Mouse (Mus musculus): ENCODE results near the gene Gm17416.
A peak's percentile ranks its signal among the peaks of the same experiment; 100 is the strongest.

Gene Gm17416

DNA sequence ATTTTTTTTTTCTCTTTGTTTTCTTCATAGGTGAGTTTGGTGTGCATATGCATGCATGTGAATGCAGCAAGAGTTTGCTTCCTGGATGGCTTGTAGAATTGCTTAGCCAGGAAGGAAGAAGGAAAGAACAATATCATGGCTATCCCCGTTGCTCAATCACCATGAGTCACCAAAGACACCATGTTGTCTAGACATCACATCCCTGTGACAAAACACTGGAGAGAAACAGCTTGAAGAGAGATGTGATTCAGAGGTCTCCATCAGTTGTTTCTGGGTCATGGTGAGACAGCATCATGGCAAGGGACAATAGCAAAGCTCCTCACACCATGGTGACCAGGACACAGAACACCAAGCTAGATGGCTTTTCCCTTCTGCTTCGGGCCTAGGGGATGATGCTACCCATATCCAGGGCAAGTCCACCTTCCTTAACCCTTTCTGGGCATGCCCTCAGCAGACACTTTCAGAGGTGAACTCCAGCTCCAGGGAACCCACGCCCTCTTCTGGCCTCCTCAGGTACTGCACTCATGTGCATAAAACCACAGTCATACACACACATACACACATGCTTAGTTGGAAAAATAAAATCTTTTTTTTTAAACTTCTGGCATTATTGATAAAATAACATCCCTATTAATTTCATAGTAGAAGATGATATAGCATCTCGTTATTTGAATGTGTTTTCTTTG is 32.3 kb downstream of the Gm17416 start:
- DNase-seq (ENCODE audit: extremely low read depth, insufficient read length, low spot score), result no peak

DNA sequence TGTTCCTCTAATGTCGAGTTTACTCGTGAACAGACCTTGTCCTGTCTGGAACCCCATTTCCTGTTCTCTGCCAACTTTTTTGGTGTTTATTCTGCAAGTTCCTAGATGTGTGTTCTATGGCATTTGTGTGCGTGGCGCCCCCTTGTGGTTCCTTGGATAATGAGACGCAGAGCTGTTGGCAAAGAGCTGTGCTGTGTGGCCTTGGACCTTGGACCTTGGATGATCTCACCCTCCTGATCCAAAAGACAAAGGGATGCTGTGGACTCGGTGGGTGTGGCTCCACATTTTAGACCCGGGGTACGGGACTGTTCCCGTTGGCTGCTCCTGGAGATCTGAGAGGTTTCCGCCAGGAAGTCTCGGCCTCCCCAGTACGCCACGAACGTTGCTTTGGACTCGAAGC is 34.9 kb downstream of the Gm17416 start, which contains the start of gene Defb36:
TSS of gene Defb36 (plus strand) at position 271 of the 400 bp plus-strand sequence.
- DNase-seq (ENCODE audit: extremely low read depth, insufficient read length, low spot score), result no peak

- DNase-seq (ENCODE audit: extremely low read depth, insufficient read length, low spot score), result no peak
Observed at GRCm38 (mm10) chr2:152607746-152608145, 38.6 kb downstream of the Gm17416 start.

DNA sequence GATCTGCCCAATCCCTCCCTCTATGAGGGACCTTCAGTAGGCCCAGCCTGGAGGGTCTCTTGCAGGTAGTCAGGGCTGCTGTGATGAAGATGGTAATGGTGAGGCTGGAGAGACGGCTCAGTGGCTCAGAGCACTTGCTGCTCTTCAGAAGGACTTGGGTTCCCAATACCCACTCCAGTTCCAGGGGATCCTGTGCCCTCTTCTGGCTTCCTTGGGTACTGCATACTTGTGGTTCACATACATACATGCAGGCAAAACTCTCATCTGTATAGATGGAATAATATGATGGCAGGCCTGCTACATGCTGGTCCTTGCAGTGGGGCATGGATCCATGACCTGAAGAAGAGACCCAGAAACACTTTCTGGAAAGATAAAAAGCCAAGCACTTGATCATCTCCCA is 39.6 kb downstream of the Gm17416 start:
- DNase-seq (ENCODE audit: extremely low read depth, insufficient read length, low spot score), result no peak

DNA sequence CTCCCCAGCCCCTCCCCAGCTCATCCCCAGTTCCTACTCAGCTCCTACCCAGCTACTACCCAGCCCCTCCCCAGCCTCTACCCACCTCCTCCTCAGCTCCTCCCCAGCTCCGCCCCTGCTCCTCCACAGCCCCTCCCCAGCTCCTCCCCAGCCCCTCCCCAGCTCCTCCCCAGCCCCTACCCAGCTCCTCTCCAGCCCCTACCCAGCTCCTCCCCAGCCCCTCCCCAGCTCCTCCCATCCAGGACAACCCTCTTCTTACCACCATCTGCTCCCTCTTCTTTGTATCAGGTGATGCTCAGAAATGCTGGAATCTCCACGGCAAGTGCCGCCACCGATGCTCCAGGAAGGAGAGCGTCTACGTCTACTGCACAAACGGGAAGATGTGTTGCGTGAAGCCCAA is 43.1 kb downstream of the Gm17416 start:
- DNase-seq (ENCODE audit: extremely low read depth, insufficient read length, low spot score), result no peak

DNA sequence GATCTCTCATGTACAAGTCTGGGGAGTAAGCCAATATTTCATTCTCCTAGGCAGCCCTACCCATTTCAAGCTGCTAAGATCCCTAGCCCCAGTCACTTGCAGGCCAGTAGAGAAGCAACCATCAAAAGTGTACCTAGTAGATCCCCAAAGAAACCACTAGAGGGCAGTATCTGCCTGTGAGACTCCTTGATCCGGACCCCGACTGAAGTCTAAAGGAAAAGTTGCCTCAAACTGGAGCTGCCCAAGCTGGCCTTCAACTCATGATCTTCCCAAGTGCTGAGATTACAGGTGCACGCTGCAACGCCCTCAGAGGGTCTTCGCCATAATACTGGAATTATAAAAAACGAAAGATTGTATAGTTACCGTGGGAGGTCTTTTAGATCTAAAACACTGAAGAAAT is 46.4 kb downstream of the Gm17416 start:
- peak; percentile 29 for DNase-seq (ENCODE audit: extremely low read depth, insufficient read length, low spot score)

DNA sequence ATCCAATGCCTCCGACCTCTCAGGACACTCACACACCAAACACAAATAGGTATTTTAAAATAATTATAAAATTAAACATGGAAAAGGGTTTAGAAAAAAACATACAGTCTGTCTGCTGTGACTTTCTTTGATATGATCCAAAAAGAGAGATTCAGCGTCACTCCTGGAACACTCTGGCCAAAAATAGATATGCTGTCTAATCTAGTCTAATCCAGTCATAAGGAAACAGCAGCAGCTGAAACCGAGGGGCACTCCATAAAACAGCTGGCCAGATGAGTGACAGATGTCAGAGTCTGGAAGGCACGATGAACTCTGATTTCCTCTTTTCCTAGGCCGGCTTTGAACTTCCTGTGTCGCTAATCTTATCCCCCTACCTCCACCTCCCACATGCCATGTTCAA is 47.3 kb downstream of the Gm17416 start:
- no peak for DNase-seq (ENCODE audit: extremely low read depth, insufficient read length, low spot score)

- DNase-seq (ENCODE audit: extremely low read depth, insufficient read length, low spot score), result no peak
Observed at GRCm38 (mm10) chr2:152617374-152617773, 48.2 kb downstream of the Gm17416 start.
